Mouse (Mus musculus) midbrain, embryonic 13.5 days (tissue): Measurements from ENCODE around the gene Lamc3. TPM values are rescaled to one million over a fixed set of nuclear protein-coding genes. Genes with fewer than 3 reads are reported as not detected.

Source experiments
- ATAC-seq: fragments of 200-750 bp; cut with Nextera tagmentation; 2 replicates; pipeline ENCODE4 v1.8.0; 2017; ENCODE audit warnings: mild to moderate bottlenecking, moderate TSS enrichment, moderate library complexity
- H3K27ac ChIP-seq: fragments of 300-500 bp; sonication (generic); 2 replicates; pipeline ENCODE4 v1.5.1; 2015; ENCODE audit warnings: inconsistent platforms, mild to moderate bottlenecking, moderate library complexity
- H3K27me3 ChIP-seq: fragments of 300-500 bp; sonication (generic); 2 replicates; pipeline ENCODE4 v1.6.1; 2015; ENCODE audit warnings: mild to moderate bottlenecking, inconsistent platforms
- H3K36me3 ChIP-seq: fragments of 300-500 bp; sonication (generic); 2 replicates; pipeline ENCODE4 v1.6.1; 2015; ENCODE audit warnings: mild to moderate bottlenecking, inconsistent platforms
- H3K4me1 ChIP-seq: fragments of 300-500 bp; sonication (generic); replicated peaks from 2 replicates; pipeline ENCODE4 v1.6.1; 2015; ENCODE audit warnings: inconsistent platforms
- H3K4me2 ChIP-seq: fragments of 300-500 bp; sonication (generic); replicated peaks from 2 replicates; pipeline ENCODE4 v1.6.1; 2015; ENCODE audit warnings: moderate library complexity, mild to moderate bottlenecking, inconsistent platforms
- H3K4me3 ChIP-seq: fragments of 300-500 bp; sonication (generic); replicated peaks from 2 replicates; pipeline ENCODE4 v1.5.1; 2015; ENCODE audit warnings: mild to moderate bottlenecking, inconsistent platforms
- H3K9ac ChIP-seq: fragments of 300-500 bp; sonication (generic); replicated peaks from 2 replicates; pipeline ENCODE4 v1.6.1; 2015; ENCODE audit warnings: mild to moderate bottlenecking, inconsistent platforms
- H3K9me3 ChIP-seq: fragments of 300-500 bp; sonication (generic); 2 replicates; pipeline ENCODE4 v1.6.1; 2016; ENCODE audit warnings: mild to moderate bottlenecking, inconsistent platforms
- WGBS: fragments of 180-500 bp; shearing (Covaris S2); methylation state at CpG from one replicate; pipeline ENCODE4 v1.1.7; 2015; 5-methylcytosine and 5-hydroxymethylcytosine counted together
- polyA plus RNA-seq: library from polyadenylated mRNA; unstranded; fragments of >200 nt; fragmentation: Nextera tagmentation; extraction: Ambion mirVana; gene quantifications from 2 replicates; pipeline ENCODE4 v1.2.1, GENCODE M21; 2015

The Lamc3 gene
- polyA plus RNA-seq, 1 experiment from 2014 or later, result 6.8 TPM

DNA sequence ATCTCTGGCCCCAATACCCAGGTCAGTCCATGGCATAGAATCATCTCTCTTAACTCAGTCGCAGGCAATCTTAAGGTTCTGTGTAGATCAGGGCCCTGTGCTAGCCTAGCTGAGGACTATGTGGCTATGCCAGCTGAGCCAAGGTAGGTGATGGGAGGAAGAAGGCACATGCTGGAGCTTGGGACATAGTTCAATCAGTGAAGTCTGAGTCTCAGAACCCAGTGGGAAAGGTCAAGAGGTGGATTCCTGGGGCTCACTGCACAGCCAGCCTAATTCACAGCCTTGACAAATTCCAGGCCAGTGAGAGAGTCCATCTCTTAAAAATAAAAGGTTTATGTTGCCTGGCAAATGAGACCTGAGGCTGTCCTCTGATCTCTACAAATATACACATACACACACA, 23.3 kb upstream of the Lamc3 start:
- Histone ChIP-seq H3K36me3 (no peaks in the 10 kb centered on the region), H3K4me1 (peaks cover 25% of the 10 kb centered on the region), H3K9ac (no peak overlapping the region), H3K27me3 (0 out of 2 replicates have a peak, but pooled peaks cover 4% of the 10 kb centered on the region), H3K27ac (no peak overlapping the region), H3K4me2 (no peak overlapping the region), H3K9me3 (no peaks in the 10 kb centered on the region), H3K4me3 (no peak overlapping the region)
- 88% methylated on average over 1 of the region's 1 CpGs for WGBS
- no peak for ATAC-seq

DNA sequence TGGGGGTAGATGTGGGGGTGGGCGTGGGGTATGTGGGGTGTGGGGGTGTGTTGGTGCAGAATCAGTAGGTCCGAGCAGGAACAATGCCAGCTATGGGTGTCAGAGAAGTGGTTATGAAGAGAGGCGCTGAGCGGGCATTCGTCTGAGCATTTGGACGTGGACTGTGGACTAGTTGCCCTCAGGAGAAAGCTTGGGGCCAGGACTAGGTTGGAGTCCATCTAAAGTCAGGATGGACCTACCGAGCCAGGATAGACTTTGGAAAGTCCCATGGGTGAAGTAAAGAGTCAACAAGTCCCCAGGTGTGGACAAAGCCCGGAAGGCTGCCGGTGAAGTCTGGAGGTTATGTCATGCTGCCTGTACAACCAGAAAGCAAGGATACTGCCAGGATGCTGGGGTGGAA, 22.2 kb upstream of the Lamc3 start:
- ATAC-seq, result no peak
- Histone ChIP-seq H3K4me3 (no peak overlapping the region), H3K36me3 (no peaks in the 10 kb centered on the region), H3K9ac (no peak overlapping the region), H3K4me2 (no peak overlapping the region), H3K4me1 (peaks cover 14% of the 10 kb centered on the region), H3K9me3 (no peaks in the 10 kb centered on the region), H3K27me3 (no peaks in the 10 kb centered on the region), H3K27ac (peak overlapping the region; percentile 67; the same call in 1 of the 2 replicates)
- 88% methylated on average over 9 of the region's 9 CpGs for WGBS

DNA sequence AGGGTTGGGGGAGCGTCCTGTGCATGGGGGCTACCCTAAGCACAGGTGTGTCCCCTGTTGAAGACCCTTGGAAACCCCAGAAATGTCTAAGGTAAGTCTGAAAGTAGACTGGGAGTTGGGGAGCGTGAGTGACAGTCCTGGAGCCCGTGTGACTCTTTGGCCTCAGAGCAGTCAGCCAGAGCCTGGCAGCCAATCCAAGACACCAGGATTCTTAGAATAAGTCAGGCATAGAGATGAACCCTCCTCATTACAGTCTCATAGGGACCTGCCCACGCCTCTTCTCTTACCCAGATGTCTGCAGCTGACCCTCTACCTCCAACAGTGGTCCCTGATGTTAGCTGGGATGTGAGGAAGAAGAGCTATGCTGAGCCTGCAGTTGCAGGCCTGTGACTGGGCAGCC, 21.8 kb upstream of the Lamc3 start:
- Histone ChIP-seq H3K36me3 (no peaks in the 10 kb centered on the region), H3K4me3 (no peak overlapping the region), H3K9me3 (no peaks in the 10 kb centered on the region), H3K4me1 (peaks cover 12% of the 10 kb centered on the region), H3K27ac (peak overlapping the region; percentile 67), H3K4me2 (no peak overlapping the region), H3K27me3 (no peaks in the 10 kb centered on the region), H3K9ac (no peak overlapping the region)
- 66% methylated on average over 4 of the region's 4 CpGs for WGBS
- no peak for ATAC-seq

DNA sequence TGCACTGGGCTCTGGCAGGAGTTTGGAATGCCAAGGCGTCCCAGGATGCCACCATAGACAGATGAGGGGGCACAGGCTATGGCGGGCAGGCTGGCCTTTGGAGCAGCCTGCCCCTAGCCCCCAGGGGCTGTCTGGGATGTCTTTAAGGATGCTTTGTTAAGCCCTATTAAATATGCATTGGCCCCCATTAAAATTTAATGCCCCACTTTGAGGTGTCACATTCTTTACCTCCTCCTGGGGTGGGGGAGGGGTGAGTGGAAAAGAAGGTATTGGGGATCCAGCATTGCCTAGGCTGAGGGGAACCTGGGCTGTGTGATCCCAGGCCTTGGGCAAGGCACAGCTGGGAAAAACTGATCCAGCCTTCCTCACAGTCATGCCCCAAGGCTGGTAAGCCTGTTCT, 21.3 kb upstream of the Lamc3 start:
- Histone ChIP-seq H3K4me3 (no peak overlapping the region), H3K27ac (peak overlapping the region; percentile 67), H3K27me3 (no peaks in the 10 kb centered on the region), H3K4me1 (peaks cover 12% of the 10 kb centered on the region), H3K9me3 (no peaks in the 10 kb centered on the region), H3K36me3 (no peaks in the 10 kb centered on the region), H3K9ac (no peak overlapping the region), H3K4me2 (no peak overlapping the region)
- peak; percentile 60; the same call in 1 of the 2 replicates for ATAC-seq
- WGBS, result 41% methylated on average over 2 of the region's 2 CpGs

DNA sequence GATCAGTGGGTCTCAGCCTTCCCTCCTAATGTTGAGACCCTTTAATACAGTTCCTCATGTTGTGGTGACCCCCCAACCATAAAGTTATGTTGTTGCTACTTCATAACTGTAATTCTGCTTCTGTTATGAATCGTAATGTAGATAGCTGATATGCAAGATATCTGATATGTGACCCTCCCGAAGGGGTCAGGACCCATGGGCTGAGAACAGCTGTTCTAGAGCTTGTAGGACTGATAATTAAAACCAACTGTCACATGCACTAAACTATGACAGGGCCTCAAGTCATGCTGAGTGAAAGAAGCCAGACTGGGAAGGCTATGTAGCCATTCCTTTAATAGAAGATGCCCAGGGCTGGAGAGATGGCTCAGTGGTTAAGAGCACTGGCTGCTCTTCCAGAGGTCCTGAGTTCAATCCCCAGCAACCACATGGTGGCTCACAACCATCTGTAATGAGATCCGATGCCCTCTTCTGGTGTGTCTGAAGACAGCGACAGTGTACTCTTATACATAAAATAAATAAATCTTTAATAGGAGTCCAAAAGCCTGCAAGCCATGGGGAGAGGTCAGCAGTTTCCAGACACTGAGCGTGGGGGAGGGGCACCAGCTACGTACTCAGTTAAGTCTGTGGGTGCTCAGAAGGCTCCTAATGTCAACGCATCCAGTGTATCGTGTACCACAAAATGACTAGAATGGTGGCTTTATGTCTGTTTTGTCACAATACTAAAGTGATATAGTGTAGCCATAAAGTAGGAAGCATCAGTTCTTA, 19.1 kb upstream of the Lamc3 start:
- WGBS, result 89% methylated on average over 8 of the region's 8 CpGs
- no peak overlapping the region for H3K4me3 ChIP-seq
- H3K4me2 ChIP-seq, result no peak overlapping the region
- ATAC-seq, result no peak
- no peak overlapping the region for H3K27ac ChIP-seq
- H3K9me3 ChIP-seq, result no peaks in the 10 kb centered on the region
- no peaks in the 10 kb centered on the region for H3K36me3 ChIP-seq
- no peaks in the 10 kb centered on the region for H3K27me3 ChIP-seq
- peaks cover 12% of the 10 kb centered on the region for H3K4me1 ChIP-seq
- H3K9ac ChIP-seq, result no peak overlapping the region

DNA sequence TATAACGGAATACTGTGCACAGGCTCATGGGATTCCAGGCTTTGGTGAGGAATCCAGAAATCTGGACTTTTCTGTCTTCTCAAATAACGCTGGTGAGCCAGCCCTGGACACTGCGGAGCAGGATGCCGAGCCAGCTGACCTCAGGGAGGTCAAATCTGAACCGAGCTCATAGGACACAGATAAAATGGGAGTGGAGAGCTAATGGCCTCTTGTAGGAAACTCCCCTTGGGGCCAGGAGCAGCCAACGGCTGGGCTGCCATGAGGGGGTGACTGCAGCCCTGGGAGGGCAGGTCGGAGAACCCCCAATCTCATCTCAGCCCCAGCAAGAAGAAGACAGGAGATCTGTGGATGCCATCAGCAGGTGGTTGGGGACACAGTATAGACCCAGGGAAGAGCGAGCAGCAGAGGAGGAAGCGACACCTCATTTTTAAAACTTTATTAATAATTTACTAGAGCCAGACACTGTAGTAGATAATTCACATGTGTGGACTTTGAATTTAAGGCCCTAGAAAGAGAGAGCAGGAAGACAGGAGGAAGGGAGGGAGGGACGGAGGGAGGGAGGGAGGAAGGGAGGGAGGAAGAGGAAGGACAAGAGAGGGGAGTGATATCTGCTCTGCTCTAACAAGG, 18.4 kb upstream of the Lamc3 start:
- H3K4me1 ChIP-seq, result peaks cover 12% of the 10 kb centered on the region
- H3K9ac ChIP-seq, result no peak overlapping the region
- H3K4me2 ChIP-seq, result no peak overlapping the region
- no peak for ATAC-seq
- H3K27ac ChIP-seq, result no peak overlapping the region
- no peak overlapping the region for H3K4me3 ChIP-seq
- no peaks in the 10 kb centered on the region for H3K36me3 ChIP-seq
- WGBS, result 76% methylated on average over 10 of the region's 10 CpGs
- no peaks in the 10 kb centered on the region for H3K9me3 ChIP-seq
- no peaks in the 10 kb centered on the region for H3K27me3 ChIP-seq

DNA sequence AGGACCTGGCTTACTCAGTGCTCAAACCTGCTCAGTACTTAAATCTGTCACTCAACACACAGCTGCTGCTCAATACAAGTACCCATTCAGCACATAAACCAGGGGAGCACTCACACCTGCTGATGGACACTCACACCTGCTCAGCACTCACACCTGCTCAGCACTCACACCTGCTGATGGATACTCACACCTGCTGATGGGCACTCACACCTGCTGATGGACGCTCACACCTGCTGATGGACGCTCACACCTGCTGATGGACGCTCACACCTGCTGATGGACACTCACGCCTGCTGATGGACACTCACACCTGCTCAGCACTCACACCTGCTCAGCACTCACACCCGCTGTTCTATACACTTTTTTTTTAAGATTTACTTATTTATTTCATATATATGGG, 17.4 kb upstream of the Lamc3 start:
- Histone ChIP-seq H3K9ac (no peak overlapping the region), H3K4me1 (peaks cover 21% of the 10 kb centered on the region), H3K4me3 (no peak overlapping the region), H3K27me3 (no peaks in the 10 kb centered on the region), H3K9me3 (no peaks in the 10 kb centered on the region), H3K27ac (no peak overlapping the region), H3K36me3 (no peaks in the 10 kb centered on the region), H3K4me2 (no peak overlapping the region)
- no peak for ATAC-seq
- 93% methylated on average over 5 of the region's 5 CpGs for WGBS

DNA sequence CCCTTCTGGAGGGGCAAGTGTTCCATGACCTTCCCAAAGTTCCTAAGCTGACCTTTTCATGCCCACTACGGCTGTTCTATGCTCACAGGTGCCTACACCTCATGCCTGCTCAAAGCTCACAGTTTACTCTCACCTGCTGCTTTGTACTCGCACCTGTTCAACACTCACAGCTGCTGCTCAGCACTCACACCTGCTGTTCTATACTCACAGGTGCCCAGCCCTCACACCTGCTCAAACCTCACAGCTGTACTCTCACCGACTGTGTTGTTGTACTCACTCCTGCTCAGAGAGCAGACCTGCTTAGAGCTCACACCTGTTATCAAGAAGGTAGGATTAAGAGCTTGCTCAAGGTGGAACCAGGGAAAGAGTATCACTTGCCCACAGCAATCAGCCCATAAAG, 16.4 kb upstream of the Lamc3 start:
- peaks cover 21% of the 10 kb centered on the region for H3K4me1 ChIP-seq
- H3K36me3 ChIP-seq, result no peaks in the 10 kb centered on the region
- no peak overlapping the region for H3K9ac ChIP-seq
- no peak overlapping the region for H3K4me2 ChIP-seq
- H3K9me3 ChIP-seq, result no peaks in the 10 kb centered on the region
- H3K4me3 ChIP-seq, result no peak overlapping the region
- H3K27me3 ChIP-seq, result no peaks in the 10 kb centered on the region
- ATAC-seq, result no peak
- no peak overlapping the region for H3K27ac ChIP-seq
- WGBS, result 82% methylated on average over 3 of the region's 3 CpGs

DNA sequence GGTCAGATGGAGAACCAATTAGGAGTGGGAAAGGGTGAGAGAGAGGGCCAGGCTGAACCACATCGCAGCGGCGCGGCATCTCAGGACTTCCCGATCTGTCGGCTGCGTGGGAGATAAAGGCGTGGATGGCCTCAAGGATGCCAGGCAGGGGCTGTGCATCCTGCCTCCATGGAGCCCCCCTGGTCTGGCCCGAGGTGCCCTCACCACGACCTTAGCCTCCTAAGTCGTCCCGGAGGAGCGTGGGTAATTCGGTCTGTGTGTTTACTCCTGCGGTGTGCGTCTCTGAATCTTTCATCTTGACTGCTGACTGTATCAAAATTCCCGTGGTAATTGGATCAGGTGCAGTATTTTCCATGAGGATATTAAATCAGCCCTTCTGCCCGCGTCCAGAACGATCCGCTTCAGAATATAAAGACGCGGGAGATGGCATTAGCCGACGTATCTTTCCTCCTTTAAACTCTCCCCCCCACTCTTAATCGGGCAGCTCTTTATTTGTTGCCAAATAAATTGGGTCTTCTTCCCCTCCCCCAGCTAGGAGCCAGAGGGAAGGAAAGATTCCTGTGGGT, 12.7 kb upstream of the Lamc3 start:
- H3K4me2 ChIP-seq, result peak overlapping the region; percentile 28
- 41% methylated on average over 26 of the region's 26 CpGs for WGBS
- no peaks in the 10 kb centered on the region for H3K36me3 ChIP-seq
- peak; percentile 65 for ATAC-seq
- no peaks in the 10 kb centered on the region for H3K9me3 ChIP-seq
- 0 out of 2 replicates have a peak, but pooled peaks cover 3% of the 10 kb centered on the region for H3K27me3 ChIP-seq
- H3K4me1 ChIP-seq, result peaks cover 29% of the 10 kb centered on the region
- H3K9ac ChIP-seq, result no peak overlapping the region
- H3K4me3 ChIP-seq, result no peak overlapping the region
- H3K27ac ChIP-seq, result peak overlapping the region; percentile 46

DNA sequence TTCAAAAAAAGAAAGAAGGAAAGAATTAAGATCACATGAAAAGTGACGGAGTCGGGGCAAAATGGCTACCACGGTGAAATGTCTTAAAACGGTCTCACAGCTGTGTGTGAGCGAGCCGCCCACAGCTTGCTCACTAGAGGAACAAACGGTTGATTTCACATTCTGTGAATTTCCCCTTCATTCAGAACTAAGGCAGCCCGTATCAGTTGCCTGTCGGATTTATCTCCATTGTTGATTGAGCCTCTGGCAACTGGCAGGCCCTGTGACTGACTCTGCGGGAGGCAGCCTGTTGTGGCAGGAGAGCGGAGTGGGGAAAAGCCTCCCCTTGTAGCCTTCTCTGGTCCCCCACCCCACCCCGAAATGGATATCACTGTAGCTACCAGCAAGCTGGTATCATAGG, 10.6 kb upstream of the Lamc3 start:
- no peaks in the 10 kb centered on the region for H3K9me3 ChIP-seq
- 11% methylated on average over 12 of the region's 12 CpGs for WGBS
- H3K4me2 ChIP-seq, result no peak overlapping the region
- no peaks in the 10 kb centered on the region for H3K36me3 ChIP-seq
- H3K27ac ChIP-seq, result peak overlapping the region; percentile 62
- no peak overlapping the region for H3K4me3 ChIP-seq
- H3K9ac ChIP-seq, result no peak overlapping the region
- H3K4me1 ChIP-seq, result peaks cover 37% of the 10 kb centered on the region
- ATAC-seq, result no peak
- H3K27me3 ChIP-seq, result peaks cover 15% of the 10 kb centered on the region

DNA sequence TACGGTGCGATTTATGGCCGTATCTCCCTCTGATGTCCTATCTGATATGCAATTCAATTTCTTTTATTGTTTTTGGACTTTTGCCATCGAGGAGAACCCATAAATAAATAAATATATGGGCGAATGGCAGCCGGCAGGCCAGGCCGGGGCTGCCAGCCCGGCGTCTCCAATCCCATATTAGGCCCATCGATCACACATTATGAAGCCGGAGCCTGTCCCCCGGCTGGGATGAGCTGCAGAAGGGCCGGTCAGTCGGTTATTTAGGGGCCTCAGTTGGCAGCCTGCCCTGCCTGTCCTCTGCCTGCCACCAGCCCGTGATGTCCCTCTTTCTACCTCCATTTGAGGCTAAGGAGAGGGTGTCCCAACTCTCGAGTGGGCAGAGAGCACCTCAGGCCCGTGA, 8.5 kb upstream of the Lamc3 start:
- Histone ChIP-seq H3K4me1 (peaks cover 43% of the 10 kb centered on the region), H3K9ac (no peak overlapping the region), H3K9me3 (no peaks in the 10 kb centered on the region), H3K4me3 (no peak overlapping the region), H3K4me2 (no peak overlapping the region), H3K27ac (no peak overlapping the region), H3K27me3 (peaks cover 36% of the 10 kb centered on the region), H3K36me3 (no peaks in the 10 kb centered on the region)
- no peak for ATAC-seq
- WGBS, result 86% methylated on average over 17 of the region's 17 CpGs

DNA sequence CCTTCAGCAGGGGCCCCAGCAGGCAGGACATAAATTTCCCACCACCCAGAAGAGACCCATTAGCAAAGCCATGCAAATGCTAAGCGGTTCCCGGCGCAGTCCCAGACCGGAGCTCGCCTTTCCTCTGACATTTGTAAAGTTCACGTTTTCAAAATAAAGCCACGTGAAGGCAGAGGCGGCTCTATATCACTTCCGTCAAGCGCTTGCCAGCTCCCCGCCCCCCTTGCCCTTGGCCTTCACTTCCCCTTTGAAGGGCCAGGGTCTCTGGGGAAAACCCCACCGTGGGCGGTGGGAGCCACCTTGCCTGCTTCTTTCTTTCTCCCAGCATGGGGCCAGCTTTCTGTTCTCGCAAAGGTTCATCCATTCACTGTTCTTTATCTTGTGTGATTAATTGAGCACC, 6.2 kb upstream of the Lamc3 start:
- no peak for ATAC-seq
- Histone ChIP-seq H3K9ac (no peak overlapping the region), H3K4me2 (no peak overlapping the region), H3K27me3 (peaks cover 57% of the 10 kb centered on the region), H3K4me1 (peaks cover 24% of the 10 kb centered on the region), H3K27ac (no peak overlapping the region), H3K36me3 (no peaks in the 10 kb centered on the region), H3K4me3 (no peak overlapping the region), H3K9me3 (no peaks in the 10 kb centered on the region)
- 6% methylated on average over 14 of the region's 14 CpGs for WGBS
